Mouse (Mus musculus): ENCODE data around the gene Trim33.

The Trim33 gene

GRCm38 (mm10) chr3:103364182-103364945, 85.3 kb downstream of the Trim33 start:
- no peak for DNase-seq

- no peak for DNase-seq
Measured at GRCm38 (mm10) chr3:103367176-103367970, 88.3 kb downstream of the Trim33 start.

- DNase-seq: no peak
Measured at GRCm38 (mm10) chr3:103368731-103369130, 89.6 kb downstream of the Trim33 start.

- peak; percentile 84 for DNase-seq
Measured at GRCm38 (mm10) chr3:103374028-103374427, 94.9 kb downstream of the Trim33 start.

GRCm38 (mm10) chr3:103375181-103375855, 96.2 kb downstream of the Trim33 start:
- DNase-seq: no peak

- DNase-seq: peak; percentile 50
Measured at GRCm38 (mm10) chr3:103378018-103378417, 98.9 kb downstream of the Trim33 start.

GRCm38 (mm10) chr3:103379371-103379770, 100.3 kb downstream of the Trim33 start:
- no peak for DNase-seq

GRCm38 (mm10) chr3:103380814-103381213, 101.7 kb downstream of the Trim33 start:
- DNase-seq: no peak

- no peak for DNase-seq
Measured at GRCm38 (mm10) chr3:103381441-103381840, 102.3 kb downstream of the Trim33 start.

- DNase-seq: peak; percentile 99
Measured at GRCm38 (mm10) chr3:103382872-103383567, 103.9 kb downstream of the Trim33 start.

- DNase-seq: peak; percentile 62
Measured at GRCm38 (mm10) chr3:103384486-103384885, 105.4 kb downstream of the Trim33 start.

GRCm38 (mm10) chr3:103384949-103385348, 105.9 kb downstream of the Trim33 start:
- peak; percentile 81 for DNase-seq

- DNase-seq: peak; percentile 76
Measured at GRCm38 (mm10) chr3:103385383-103386291, 106.5 kb downstream of the Trim33 start.

- peak; percentile 95 for DNase-seq
Measured at GRCm38 (mm10) chr3:103386292-103387031, 107.4 kb downstream of the Trim33 start.

- peak; percentile 61 for DNase-seq
Measured at GRCm38 (mm10) chr3:103392613-103393258, 113.6 kb downstream of the Trim33 start.

- peak; percentile 56 for DNase-seq
Measured at GRCm38 (mm10) chr3:103393283-103394060, 114.4 kb downstream of the Trim33 start.

GRCm38 (mm10) chr3:103394121-103394520, 115.0 kb downstream of the Trim33 start:
- DNase-seq: no peak

- DNase-seq: peak; percentile 63
Measured at GRCm38 (mm10) chr3:103397523-103397922, 118.4 kb downstream of the Trim33 start.

GRCm38 (mm10) chr3:103400807-103401206, 121.7 kb downstream of the Trim33 start:
- DNase-seq: no peak

Measured in thymus, postnatal 4 days (tissue).